Mouse (Mus musculus): ENCODE results near the gene Zfr2.

The Zfr2 gene

DNA sequence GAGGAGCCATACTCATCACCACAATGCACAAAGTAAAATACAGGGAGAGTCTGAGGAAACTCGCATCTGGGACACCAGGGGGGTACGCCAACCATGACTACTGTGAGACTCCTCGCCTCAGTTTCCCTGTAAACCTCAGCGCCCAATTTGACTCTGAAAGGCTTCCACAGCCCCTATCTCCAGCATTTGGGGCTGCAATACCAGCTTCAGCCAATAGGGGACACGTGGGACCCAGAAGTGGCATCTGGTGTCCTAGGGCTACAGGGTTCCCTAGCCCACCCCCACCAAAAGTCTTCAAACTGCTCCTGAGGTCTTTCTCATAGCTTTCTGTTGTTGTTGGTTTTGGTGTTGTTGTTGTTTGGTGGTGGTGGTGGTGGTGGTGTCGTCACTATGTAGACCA lies 55.6 kb downstream of the Zfr2 start:
- peak; percentile 56 for DNase-seq

DNA sequence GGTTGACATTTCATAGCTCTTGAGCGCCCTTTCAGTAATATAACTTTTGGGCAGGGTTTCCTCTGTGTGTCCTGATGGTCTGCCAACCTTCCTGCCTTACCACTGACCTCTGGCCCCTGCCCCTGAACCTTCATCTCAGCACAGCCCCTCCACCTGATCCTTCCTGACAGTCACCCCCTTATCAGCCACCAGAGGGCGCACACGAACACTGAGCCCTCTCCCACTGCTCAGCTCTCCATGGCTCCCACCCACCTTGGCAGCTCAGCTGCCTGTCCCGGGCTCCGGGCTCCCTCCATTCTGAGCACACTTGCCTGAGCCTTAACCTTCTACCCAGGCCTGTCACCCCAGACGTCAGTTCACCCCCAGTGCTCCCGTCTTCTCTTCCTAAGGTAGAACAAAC lies 56.3 kb downstream of the Zfr2 start:
- DNase-seq = peak; percentile 86

GRCm38 (mm10) chr10:81289811-81290210 lies 56.9 kb downstream of the Zfr2 start:
- no peak for DNase-seq

GRCm38 (mm10) chr10:81290698-81291460 lies 57.9 kb downstream of the Zfr2 start:
- DNase-seq = peak; percentile 59

GRCm38 (mm10) chr10:81291511-81292104 lies 58.7 kb downstream of the Zfr2 start, which contains the start of gene Tjp3:
Gene Tjp3 (minus strand): TSS chr10:81291581.
- no peak for DNase-seq

DNA sequence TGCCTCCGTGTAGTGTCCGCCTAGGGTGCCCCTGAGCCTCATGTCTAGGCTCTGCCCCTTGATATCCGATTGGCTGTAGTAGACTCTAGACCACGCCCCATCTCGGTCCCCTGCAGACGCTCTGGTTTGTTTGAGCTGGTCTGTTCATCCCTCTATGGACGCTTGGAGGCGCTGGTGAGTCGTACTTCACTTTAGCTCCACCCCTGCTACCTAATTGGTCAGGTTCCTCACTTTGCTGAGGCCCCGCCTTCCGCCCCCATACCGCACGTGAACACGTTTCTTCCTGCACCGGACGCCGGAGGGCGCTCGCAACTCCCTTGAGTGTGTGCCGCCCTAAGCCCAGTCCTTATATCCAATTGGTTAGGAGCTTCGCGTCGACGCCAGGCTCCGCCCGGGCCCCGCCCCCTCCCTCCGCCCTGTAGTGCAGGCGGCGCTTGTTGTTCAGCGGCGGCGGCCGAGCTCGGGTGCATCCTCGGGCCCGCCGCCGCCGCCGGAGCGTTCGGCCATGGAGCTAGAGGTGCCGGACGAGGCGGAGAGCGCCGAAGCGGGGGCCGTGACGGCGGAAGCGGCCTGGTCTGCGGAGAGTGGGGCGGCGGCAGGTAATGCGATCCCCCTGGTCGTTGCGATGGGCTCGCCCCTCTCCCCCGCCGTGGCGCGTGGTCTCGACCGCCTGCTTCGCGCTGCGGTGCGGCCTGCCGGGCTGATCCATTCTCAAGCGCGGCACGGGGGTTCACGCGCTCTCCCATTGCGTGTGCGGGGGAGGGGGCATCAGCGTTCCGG lies 59.8 kb downstream of the Zfr2 start, which contains the start of gene Pip5k1c:
Gene Pip5k1c (plus strand): TSS at position 410 of the 780 bp plus-strand sequence.
- DNase-seq = peak; percentile 100

GRCm38 (mm10) chr10:81293334-81294030 lies 60.5 kb downstream of the Zfr2 start:
- DNase-seq = no peak

DNA sequence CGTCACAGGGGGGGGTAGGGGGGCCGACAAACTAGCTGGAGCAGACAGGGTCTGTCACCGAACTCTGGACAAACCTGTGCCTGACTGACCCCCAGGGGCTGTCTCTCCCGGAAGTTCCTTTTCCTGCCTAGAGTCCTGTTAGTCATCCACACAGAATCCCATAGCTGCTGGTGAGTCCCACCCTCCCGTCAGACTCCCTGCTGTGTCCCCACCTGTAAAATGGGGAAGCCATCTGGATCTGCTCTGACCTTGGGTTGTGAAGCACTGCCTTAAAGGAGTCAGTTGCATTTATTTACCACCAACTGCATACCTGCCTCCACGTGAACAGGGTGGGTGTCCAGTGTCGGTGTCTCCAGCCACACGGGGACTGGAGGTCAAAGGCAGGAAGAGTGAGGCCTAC lies 61.5 kb downstream of the Zfr2 start:
- DNase-seq = no peak

DNA sequence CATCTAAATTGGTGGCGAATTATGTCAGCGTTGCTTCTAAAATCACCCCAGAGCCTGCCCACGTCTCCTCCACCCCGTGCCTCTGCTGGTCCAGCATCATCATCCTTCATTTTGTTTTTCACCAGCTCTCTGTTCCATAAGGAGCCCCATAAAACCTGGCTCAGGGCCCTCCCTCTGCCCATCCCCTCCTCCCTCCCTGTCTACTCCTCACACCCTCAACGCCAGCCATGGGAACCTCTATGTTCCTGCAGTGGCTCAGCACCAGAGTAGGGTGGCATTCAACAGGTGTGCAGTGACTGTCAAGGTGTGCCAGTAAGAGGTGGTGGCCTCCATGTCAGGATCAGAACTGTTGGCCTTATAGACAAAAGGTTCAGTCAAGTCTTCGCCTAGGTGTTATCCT lies 62.2 kb downstream of the Zfr2 start:
- DNase-seq = no peak

- no peak for DNase-seq
Observed at GRCm38 (mm10) chr10:81297246-81297645, 64.3 kb downstream of the Zfr2 start.

GRCm38 (mm10) chr10:81297845-81298244 lies 64.9 kb downstream of the Zfr2 start:
- no peak for DNase-seq

- no peak for DNase-seq
Observed at GRCm38 (mm10) chr10:81298369-81299100, 65.6 kb downstream of the Zfr2 start.

GRCm38 (mm10) chr10:81299585-81300351 lies 66.8 kb downstream of the Zfr2 start:
- no peak for DNase-seq

DNA sequence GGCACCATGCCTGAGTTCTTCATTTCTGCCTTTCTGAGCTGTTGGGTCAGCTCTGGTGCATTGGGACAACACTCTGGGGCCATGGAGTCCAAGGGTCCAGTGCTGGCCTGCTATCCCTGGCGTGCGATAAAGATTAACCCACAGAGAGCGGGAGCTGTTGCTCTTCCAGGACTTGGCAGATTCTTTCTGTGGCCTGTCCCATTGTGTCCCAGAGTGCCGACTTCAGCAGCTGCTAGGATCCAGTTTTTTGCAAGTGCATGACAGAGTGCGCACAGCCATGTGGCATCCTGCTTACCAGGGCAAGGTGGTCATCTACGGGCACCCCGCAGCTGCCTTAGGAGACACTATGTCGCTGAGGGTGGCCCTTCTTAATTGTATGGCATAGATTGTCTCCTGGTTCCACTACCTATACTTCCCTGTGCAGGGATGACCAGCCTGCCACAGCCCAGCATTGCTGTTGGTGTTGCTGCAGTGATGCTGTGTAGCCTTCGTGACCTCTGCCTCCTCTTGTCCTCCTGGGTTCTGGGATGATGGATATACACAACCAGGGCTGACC lies 67.5 kb downstream of the Zfr2 start:
- no peak for DNase-seq

DNA sequence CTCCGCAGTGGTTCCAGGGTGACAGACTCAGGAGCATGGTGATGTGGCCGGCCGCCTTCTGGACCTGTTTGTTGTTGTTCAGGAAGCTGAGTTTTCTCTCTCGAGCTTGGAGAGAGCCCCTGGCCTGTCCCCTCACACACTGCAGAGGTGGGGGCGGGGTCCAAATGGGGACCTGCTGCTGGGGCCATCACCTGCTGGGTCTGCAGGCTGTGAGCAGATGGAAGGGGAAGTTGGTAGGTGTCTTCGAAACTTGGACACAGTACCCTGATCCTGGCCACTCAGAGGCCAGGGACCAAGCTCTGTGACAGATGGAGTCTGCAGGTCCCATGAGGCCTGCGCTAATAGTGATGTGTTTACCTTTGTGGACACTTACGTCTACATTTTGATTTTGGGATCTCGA lies 68.4 kb downstream of the Zfr2 start:
- no peak for DNase-seq

Measured in retina, postnatal 1 day (tissue).